Mouse (Mus musculus) thymus, adult 2 months (tissue): ENCODE measurements around the gene Apbb2. TPM values are rescaled to one million over a fixed set of nuclear protein-coding genes. Genes with fewer than 3 reads are reported as not detected.

Source experiments
- DNase-seq: peaks from one replicate; pipeline ENCODE4 v3.0.0; 2021
- H3K27ac ChIP-seq: fragments of 200-500 bp; 2 replicates; pipeline ENCODE4 v1.5.1; 2012; ENCODE audit warnings: low read length, control low read depth; ENCODE audit not compliant: control insufficient read depth, insufficient read depth
- H3K27me3 ChIP-seq: fragments of 200-500 bp; 2 replicates; pipeline ENCODE4 v1.6.1; 2012; ENCODE audit warnings: mild to moderate bottlenecking, low read length, moderate library complexity, mixed read lengths; ENCODE audit not compliant: control insufficient read depth, insufficient read depth
- H3K36me3 ChIP-seq: fragments of 200-500 bp; 2 replicates; pipeline ENCODE4 v1.6.1; 2012; ENCODE audit warnings: mild to moderate bottlenecking, low read length, moderate library complexity; ENCODE audit not compliant: control insufficient read depth, insufficient read depth
- H3K4me1 ChIP-seq: fragments of 200-500 bp; replicated peaks from 2 replicates; pipeline ENCODE4 v1.6.1; 2012; ENCODE audit warnings: low read length; ENCODE audit not compliant: control insufficient read depth, insufficient read depth
- H3K4me3 ChIP-seq: fragments of 200-500 bp; 2 replicates; pipeline ENCODE4 v1.5.1; 2012; ENCODE audit warnings: mild to moderate bottlenecking, low read length, control low read depth, moderate library complexity; ENCODE audit not compliant: control insufficient read depth, insufficient read depth
- CTCF ChIP-seq: fragments of 200-500 bp; IDR thresholded peaks from 2 replicates; pipeline ENCODE4 v1.5.1; 2012; ENCODE audit warnings: mild to moderate bottlenecking, control low read depth, low read length, moderate library complexity, borderline replicate concordance; ENCODE audit not compliant: control insufficient read depth, poor library complexity, insufficient read depth; ENCODE audit errors: extremely low read depth
- POLR2A ChIP-seq: fragments of 200-500 bp; IDR thresholded peaks from 2 replicates; pipeline ENCODE4 v1.6.1; 2012; ENCODE audit warnings: mild to moderate bottlenecking, low read length, control low read depth, moderate library complexity; ENCODE audit not compliant: control insufficient read depth, poor library complexity, insufficient read depth; ENCODE audit errors: extremely low read depth
- WGBS: fragments of 180-500 bp; shearing (Covaris S2); methylation state at CpG from one replicate; pipeline ENCODE4 v1.1.7; 2018; 5-methylcytosine and 5-hydroxymethylcytosine counted together
- polyA plus RNA-seq: library from polyadenylated mRNA; depleted of rRNA; stranded (reverse); fragments of >200 nt; gene quantifications from 2 replicates; pipeline ENCODE4 v1.2.3, GENCODE M21; 2012

Gene Apbb2
- polyA plus RNA-seq, 1 experiment: 2.6 TPM

DNA sequence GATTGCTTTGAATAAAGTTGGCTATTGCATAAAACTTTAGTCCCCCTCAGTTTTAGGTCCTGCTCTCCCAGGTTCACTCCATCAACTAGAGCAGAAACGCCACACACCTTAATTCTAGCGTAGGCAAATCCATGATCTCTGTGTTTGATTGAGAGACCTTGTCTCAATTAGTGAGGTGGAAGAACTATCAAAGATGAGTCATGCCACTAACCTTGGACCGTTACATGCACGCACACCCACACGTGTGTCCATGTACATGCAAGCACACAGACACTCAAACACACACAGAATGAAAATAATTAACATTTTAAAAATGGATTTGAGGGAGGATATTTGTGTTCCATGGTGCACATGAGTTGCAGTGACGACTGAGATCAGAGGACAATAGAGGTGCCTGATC lies 51.2 kb downstream of the Apbb2 start:
- Histone ChIP-seq H3K27me3 (no peaks in the 10 kb centered on the region), H3K27ac (no peak overlapping the region), H3K36me3 (no peaks in the 10 kb centered on the region), H3K4me1 (no peaks in the 10 kb centered on the region), H3K4me3 (no peak overlapping the region)
- WGBS: 46% methylated on average over 6 of the region's 6 CpGs
- no peak for DNase-seq
- TF ChIP-seq POLR2A (no peak), CTCF (no peak)

DNA sequence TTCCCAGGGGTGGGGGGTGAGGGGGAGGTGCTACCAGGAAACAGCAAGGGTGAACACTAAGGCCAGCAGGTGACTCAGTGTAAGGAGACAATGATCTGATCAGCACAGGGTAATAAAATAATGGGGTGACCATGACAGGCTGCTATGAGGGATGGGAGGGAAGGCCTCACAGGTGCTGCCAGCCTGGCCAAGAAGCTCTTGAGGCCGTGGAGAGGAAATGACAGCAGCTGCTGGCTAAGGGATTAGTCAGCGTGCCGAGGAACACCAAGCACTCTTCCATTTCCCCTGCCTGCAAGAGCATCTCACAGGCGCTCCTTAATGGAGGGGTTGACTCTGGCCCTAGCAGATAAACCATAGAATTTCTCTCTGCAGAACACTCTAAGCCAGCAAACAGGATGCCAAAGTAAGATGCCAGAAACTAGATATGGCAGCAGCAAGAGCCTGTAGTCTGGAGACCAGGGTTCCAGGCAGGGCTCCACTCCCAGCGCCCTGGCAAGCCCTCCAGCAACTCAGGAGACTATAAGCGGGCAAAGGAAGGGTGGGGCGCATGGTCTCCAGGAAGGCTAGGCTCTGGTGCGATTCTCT lies 58.9 kb downstream of the Apbb2 start:
- Histone ChIP-seq H3K36me3 (no peaks in the 10 kb centered on the region), H3K4me3 (no peak overlapping the region), H3K27ac (no peak overlapping the region), H3K4me1 (peaks cover 5% of the 10 kb centered on the region; the same call in 1 of the 2 replicates), H3K27me3 (no peaks in the 10 kb centered on the region)
- DNase-seq: no peak
- 54% methylated on average over 8 of the region's 8 CpGs for WGBS
- TF ChIP-seq POLR2A (no peak), CTCF (no peak)

DNA sequence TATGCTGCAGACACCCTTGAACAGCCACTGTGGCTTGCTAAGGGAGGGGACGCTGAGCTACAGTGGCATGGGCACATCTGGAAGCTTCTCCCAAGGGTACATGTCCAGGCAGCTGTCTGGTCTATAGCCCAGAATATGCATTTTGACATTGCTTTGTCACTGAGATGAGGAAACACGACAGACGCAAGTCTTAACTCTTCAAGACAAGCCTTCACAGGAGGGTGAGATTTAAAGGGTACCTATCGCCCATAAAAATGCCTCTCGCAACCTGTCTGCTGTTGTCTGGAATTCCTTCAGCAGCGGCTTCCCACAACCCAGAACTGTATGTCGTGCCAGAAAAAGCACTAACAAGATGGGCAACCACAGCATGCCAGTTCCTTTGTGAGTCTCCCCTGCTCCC lies 60.5 kb downstream of the Apbb2 start:
- no peak for DNase-seq
- H3K27ac ChIP-seq: no peak overlapping the region
- 80% methylated on average over 7 of the region's 7 CpGs for WGBS
- TF ChIP-seq CTCF (no peak), POLR2A (no peak)
- H3K4me1 ChIP-seq: peaks cover 5% of the 10 kb centered on the region; the same call in 1 of the 2 replicates
- no peak overlapping the region for H3K4me3 ChIP-seq
- H3K27me3 ChIP-seq: no peaks in the 10 kb centered on the region
- H3K36me3 ChIP-seq: no peaks in the 10 kb centered on the region

DNA sequence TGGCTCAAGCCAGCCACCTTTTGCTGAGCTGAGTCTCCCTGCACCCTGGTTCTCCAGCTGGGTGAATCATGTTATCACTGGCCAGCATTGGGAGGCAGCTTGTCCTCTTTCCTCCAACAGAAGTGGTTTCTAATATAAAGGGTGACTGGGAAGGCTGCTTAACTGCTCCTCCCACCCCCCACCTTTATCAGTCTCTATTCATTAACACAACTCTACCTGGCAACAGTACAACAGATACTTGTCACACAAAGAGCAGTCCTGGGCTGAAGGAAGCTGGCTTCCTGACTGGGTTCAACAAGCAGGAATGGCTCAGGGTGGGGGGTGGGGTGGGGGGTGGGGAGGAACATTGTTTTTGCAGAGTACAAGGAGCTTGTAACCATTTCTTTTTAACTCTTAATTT lies 64.7 kb downstream of the Apbb2 start:
- H3K27ac ChIP-seq: no peak overlapping the region
- DNase-seq: no peak
- no peaks in the 10 kb centered on the region for H3K4me1 ChIP-seq
- TF ChIP-seq POLR2A (no peak), CTCF (no peak)
- H3K27me3 ChIP-seq: no peaks in the 10 kb centered on the region
- H3K36me3 ChIP-seq: no peaks in the 10 kb centered on the region
- H3K4me3 ChIP-seq: no peak overlapping the region

DNA sequence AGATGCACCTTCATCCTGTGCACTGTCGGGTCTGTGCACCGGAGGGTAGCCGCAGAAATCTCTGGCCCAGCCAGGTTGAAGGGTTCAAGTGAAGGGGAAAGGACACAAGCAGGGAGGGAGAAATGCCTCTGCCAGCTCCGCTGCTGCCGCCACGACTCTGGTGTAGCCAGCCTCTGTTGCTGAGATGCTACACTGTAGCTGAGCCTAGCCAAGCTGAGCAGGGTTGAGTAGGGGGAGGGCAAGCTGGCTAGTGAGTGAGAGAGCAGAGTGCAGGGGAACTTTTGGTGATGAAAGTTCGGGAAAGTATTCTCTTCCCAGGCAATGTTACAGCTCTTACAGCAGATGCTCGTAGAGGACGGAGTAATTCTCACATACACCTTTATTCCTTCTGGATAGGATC lies 66.3 kb downstream of the Apbb2 start:
- H3K27me3 ChIP-seq: no peaks in the 10 kb centered on the region
- H3K36me3 ChIP-seq: no peaks in the 10 kb centered on the region
- no peak overlapping the region for H3K4me3 ChIP-seq
- 92% methylated on average over 9 of the region's 9 CpGs for WGBS
- no peak overlapping the region for H3K27ac ChIP-seq
- DNase-seq: no peak
- H3K4me1 ChIP-seq: no peaks in the 10 kb centered on the region
- TF ChIP-seq CTCF (no peak), POLR2A (no peak)

DNA sequence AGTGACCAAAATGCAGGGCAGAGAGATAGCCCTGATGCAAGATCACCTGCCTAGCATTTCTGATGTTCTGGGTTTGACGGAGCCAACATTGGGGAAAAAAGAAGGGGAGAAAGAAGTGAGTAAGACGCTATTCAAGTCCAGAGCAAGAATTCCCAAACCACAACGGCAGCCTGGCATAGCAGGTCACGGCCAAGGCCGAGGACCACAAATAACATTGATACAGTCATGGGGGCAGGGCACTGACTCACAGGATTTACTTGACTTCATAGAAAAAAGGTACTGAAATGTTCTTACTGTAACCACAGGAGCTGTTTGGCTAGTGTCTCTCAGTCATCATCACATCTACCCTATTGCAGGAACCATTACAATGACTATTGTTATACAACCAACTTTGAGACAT lies 68.3 kb downstream of the Apbb2 start:
- Histone ChIP-seq H3K4me3 (no peak overlapping the region), H3K27me3 (no peaks in the 10 kb centered on the region), H3K4me1 (no peaks in the 10 kb centered on the region), H3K36me3 (no peaks in the 10 kb centered on the region), H3K27ac (no peak overlapping the region)
- 95% methylated on average over 5 of the region's 5 CpGs for WGBS
- DNase-seq: no peak
- no peak for TF ChIP-seq POLR2A
- TF ChIP-seq CTCF: no peak

DNA sequence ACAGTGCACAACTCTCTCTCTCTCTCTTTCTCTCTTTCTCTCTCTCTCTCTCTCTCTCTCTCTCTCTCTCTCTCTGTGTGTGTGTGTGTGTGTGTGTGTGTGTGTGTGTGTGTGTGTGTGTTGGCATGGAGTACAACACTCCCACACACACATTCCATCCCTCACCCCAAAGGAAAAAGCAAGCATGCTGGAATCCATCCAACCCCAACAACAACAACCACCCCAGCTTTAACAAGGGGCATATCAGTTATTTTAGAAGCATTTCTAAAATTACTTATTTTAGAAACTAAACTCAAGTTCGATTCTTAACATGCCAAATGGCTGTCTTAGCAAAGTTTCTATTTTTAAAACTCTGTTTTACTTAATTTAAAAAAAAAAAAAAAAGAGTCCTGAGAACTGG lies 68.9 kb downstream of the Apbb2 start:
- no peaks in the 10 kb centered on the region for H3K27me3 ChIP-seq
- no peak for TF ChIP-seq POLR2A
- TF ChIP-seq CTCF: no peak
- H3K27ac ChIP-seq: no peak overlapping the region
- 72% methylated on average over 1 of the region's 1 CpGs for WGBS
- no peak for DNase-seq
- H3K36me3 ChIP-seq: no peaks in the 10 kb centered on the region
- no peak overlapping the region for H3K4me3 ChIP-seq
- H3K4me1 ChIP-seq: no peaks in the 10 kb centered on the region
